Mouse (Mus musculus): Measurements from ENCODE around the gene Bsdc1.

GRCm38 (mm10) chr4:129447778-129448563, 13.4 kb upstream of the Bsdc1 start:
- no peak for TF ChIP-seq CTCF (IDR thresholded peaks at IDR 0.05)
- TF ChIP-seq EP300 (IDR thresholded peaks at IDR 0.05; ENCODE audit: insufficient read depth, low read depth, low read length): no peak

Measured in heart, adult 2 months (tissue).